Mouse (Mus musculus) embryonic fibroblast, embryonic 13.5 days (primary cell): ENCODE results near the gene Tmem210.

ENCODE experiments used
- CTCF ChIP-seq: IDR thresholded peaks from 2 replicates; pipeline ENCODE4 v1.5.1; 2011; ENCODE audit warnings: mild to moderate bottlenecking, control low read depth, low read length, moderate library complexity, borderline replicate concordance; ENCODE audit not compliant: insufficient read depth
- POLR2A ChIP-seq: IDR thresholded peaks from 2 replicates; pipeline ENCODE4 v1.6.1; 2011; ENCODE audit warnings: low read depth, mild to moderate bottlenecking, control low read depth, low read length, moderate library complexity

- TF ChIP-seq POLR2A: no peak
- TF ChIP-seq CTCF: no peak
Observed at GRCm38 (mm10) chr2:25243342-25243741, 44.6 kb upstream of the Tmem210 start.
